Mouse (Mus musculus) cortical plate, adult 2 months (tissue): ENCODE measurements around the gene Myh7b.

Experiments used
- CTCF ChIP-seq: fragments of 200-500 bp; IDR thresholded peaks from 2 replicates; pipeline ENCODE4 v1.5.1; 2011; ENCODE audit warnings: mild to moderate bottlenecking, control low read depth, low read length; ENCODE audit not compliant: insufficient read depth; ENCODE audit errors: extremely low read depth
- POLR2A ChIP-seq: fragments of 200-500 bp; IDR thresholded peaks from 2 replicates; pipeline ENCODE4 v1.6.1; 2011; ENCODE audit warnings: mild to moderate bottlenecking, low read length, control low read depth; ENCODE audit not compliant: insufficient read depth; ENCODE audit errors: extremely low read depth

DNA sequence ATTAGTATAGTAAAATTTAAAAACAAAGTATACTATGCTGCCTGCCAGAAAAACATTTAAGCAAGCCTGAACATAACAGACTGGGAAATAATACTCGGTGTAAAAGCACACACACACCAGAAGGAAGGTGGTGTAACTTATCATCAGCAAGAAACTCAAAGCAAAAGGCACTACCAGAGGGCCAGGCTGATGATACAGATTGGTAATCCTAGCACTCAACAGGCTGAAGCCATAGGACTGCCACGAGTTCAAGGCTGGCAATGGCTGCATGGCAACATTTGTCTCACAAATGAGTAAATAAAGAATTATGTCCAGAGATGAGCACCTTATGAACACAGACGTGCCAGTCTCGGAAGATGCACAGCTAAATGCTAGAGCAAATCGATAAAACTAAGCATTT, 72.8 kb downstream of the Myh7b start:
- no peak for TF ChIP-seq CTCF
- no peak for TF ChIP-seq POLR2A
